Mouse (Mus musculus) heart, adult 2 months (tissue): ENCODE results near the gene Nub1. TPM values are rescaled to one million over a fixed set of nuclear protein-coding genes. Genes with fewer than 3 reads are reported as not detected.

Experiments used
- DNase-seq, 2 experiments: peaks; one replicate each; pipeline ENCODE4 v3.0.0; 2021
- H3K27ac ChIP-seq: fragments of 200-600 bp; 2 replicates; pipeline ENCODE4 v1.8.1; 2022
- H3K27me3 ChIP-seq: fragments of 200-500 bp; 2 replicates; pipeline ENCODE4 v1.6.1; 2012; ENCODE audit warnings: mild to moderate bottlenecking, low read length, inconsistent platforms, mixed read lengths; ENCODE audit not compliant: control insufficient read depth, insufficient read depth
- H3K36me3 ChIP-seq: fragments of 200-500 bp; 2 replicates; pipeline ENCODE4 v1.6.1; 2012; ENCODE audit warnings: low read length, inconsistent platforms; ENCODE audit not compliant: control insufficient read depth, insufficient read depth
- H3K4me1 ChIP-seq: fragments of 200-500 bp; 2 replicates; pipeline ENCODE4 v1.6.1; 2011; ENCODE audit warnings: low read length; ENCODE audit not compliant: control insufficient read depth, insufficient read depth
- H3K4me3 ChIP-seq: fragments of 200-600 bp; 2 replicates; pipeline ENCODE4 v1.8.1; 2022
- H3K79me2 ChIP-seq: fragments of 200-500 bp; replicated peaks from 2 replicates; pipeline ENCODE4 v1.6.1; 2012; ENCODE audit warnings: mild to moderate bottlenecking, inconsistent platforms, low read length, moderate library complexity, mixed read lengths; ENCODE audit not compliant: control insufficient read depth, insufficient read depth
- H3K9ac ChIP-seq: fragments of 200-500 bp; 2 replicates; pipeline ENCODE4 v1.6.1; 2012; ENCODE audit warnings: low read depth, mild to moderate bottlenecking, control low read depth, inconsistent platforms, low read length, mixed read lengths
- CTCF ChIP-seq: fragments of 200-600 bp; IDR thresholded peaks from 2 replicates; pipeline ENCODE4 v1.8.1; 2022; ENCODE audit warnings: antibody characterized with exemption, mild to moderate bottlenecking, moderate library complexity
- EP300 ChIP-seq: fragments of 200-500 bp; IDR thresholded peaks from 2 replicates; pipeline ENCODE4 v1.6.1; 2011; ENCODE audit warnings: low read depth, low read length, control low read depth; ENCODE audit not compliant: insufficient read depth
- POLR2A ChIP-seq: fragments of 200-500 bp; IDR thresholded peaks from 2 replicates; pipeline ENCODE4 v1.6.1; 2011; ENCODE audit warnings: mild to moderate bottlenecking, low read depth, low read length, control low read depth; ENCODE audit not compliant: insufficient read depth
- WGBS: fragments of 180-500 bp; shearing (Covaris S2); methylation state at CpG from one replicate; pipeline ENCODE4 v1.1.7; 2018; 5-methylcytosine and 5-hydroxymethylcytosine counted together
- intact Hi-C: fragments of 180-260 bp; cut with DNase I; formaldehyde crosslinking; loops from one replicate; pipeline ENCODE4 v1.15.1; 2025
- polyA plus RNA-seq: library from polyadenylated mRNA; depleted of rRNA; stranded (reverse); fragments of >200 nt; gene quantifications from 2 replicates; pipeline ENCODE4 v1.2.3, GENCODE M21; 2012
- total RNA-seq, 2 experiments: library from RNA; stranded (reverse); gene quantifications; 2 replicates each; pipeline ENCODE4 v1.2.3; 2021

Nub1 gene
- total and polyA plus RNA-seq, 3 experiments, result 26.3 to 39.9 (median 32.2) TPM

DNA sequence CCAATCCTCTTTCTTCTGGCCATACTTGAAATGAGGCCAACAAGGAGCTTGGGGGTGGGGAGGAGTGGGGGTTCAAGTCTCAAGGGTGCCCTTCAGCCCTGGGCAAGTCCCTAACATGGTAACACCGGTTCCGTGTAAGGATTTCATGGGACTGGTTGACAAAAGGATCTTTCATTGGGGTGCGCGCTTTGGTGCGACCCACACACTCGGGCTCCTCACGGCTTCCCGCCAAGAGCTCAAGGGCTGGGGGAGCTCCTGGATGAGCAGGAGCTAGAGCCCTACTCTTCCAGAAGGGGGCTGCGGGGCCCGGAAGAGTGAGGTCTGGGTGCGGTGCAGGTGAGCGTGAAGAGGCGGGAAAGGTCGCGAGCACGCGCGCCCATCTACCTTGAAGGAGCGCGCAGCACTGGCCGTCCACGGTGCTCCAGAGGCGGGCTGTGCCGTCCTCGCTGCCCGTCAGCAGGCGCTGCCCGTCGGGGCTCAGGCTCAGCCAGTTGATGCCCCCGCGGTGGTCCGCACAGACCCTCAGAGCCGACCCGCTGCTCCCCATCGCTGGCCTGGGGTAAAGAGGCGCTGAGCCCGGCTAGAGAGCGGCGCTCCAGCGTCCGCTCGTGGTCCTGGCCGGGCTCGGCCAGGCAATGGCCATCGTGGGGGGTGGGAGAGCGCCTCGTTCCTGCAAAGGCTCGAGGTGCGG lies 44.6 kb downstream of the Nub1 start:
- Histone ChIP-seq H3K79me2 (no peaks in the 10 kb centered on the region), H3K4me3 (peak overlapping the region; percentile 34), H3K36me3 (no peaks in the 10 kb centered on the region), H3K4me1 (no peaks in the 10 kb centered on the region), H3K9ac (peak overlapping the region; percentile 48), H3K27ac (no peak overlapping the region), H3K27me3 (peaks cover 12% of the 10 kb centered on the region)
- 3% methylated on average over 49 of the region's 49 CpGs for WGBS
- no peak for TF ChIP-seq EP300
- no peak for TF ChIP-seq CTCF
- no peak for TF ChIP-seq POLR2A
- intact Hi-C loops, result no loop called here
- peak in 1 of 2 experiments; percentile 25 for DNase-seq

DNA sequence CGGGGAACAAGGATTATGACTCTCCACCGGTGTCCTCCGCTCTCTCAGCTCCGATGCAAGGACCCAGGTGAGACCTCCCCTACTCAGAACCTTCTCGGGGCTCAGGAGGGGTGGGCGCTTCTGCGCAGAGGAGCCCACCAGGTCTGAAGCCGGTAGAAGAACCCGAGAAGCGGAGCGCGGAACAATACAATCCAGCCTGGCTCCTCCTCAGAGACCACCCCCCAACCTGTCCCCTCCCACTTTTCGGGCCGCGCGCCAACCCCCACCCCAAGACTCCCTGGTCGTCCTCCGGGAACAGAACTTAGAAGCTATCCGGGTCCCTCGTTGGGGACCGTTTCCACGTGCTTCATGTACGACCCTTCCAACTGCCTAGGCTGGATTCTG lies 45.1 kb downstream of the Nub1 start, which contains the start of gene Wdr86:
Wdr86 (minus strand) TSS at position 240 of the 384 bp plus-strand sequence.
- no peak for DNase-seq
- Histone ChIP-seq H3K27ac (no peak within 1 kb of the TSS), H3K4me3 (peak within 1 kb of the TSS; percentile 34), H3K9ac (peak within 1 kb of the TSS; percentile 48), H3K27me3 (peaks cover 12% of the 10 kb centered on the region), H3K79me2 (no peaks in the 10 kb centered on the region), H3K36me3 (no peaks in the 10 kb centered on the region), H3K4me1 (no peaks in the 10 kb centered on the region)
- intact Hi-C loops, result no loop called here
- WGBS, result under 1% methylated on average over 23 of the region's 23 CpGs
- TF ChIP-seq POLR2A (no peak), EP300 (no peak), CTCF (no peak)

DNA sequence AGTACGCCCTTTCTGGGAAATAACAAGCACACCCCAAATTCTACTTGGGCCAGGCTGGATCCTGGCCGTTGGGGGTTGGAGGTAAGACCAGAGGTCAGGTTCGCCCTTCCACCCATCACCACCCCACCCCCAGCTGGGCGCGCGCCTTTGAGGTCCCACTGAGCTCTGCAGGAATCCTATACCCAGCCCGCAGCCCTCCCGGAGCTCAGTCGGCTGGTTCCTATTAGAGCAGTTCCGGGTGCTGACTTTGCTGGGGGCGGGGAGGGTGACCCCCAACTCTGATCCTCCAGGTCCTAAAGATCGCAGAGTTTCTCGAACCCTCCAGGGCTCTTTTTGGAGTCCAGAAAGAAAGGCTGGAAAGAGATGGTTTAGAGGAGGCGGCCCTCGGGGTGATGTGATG lies 45.7 kb downstream of the Nub1 start:
- peaks cover 12% of the 10 kb centered on the region for H3K27me3 ChIP-seq
- intact Hi-C loops, result no loop called here
- no peak for TF ChIP-seq CTCF
- TF ChIP-seq EP300, result no peak
- no peak for TF ChIP-seq POLR2A
- H3K9ac ChIP-seq, result no peak overlapping the region
- H3K36me3 ChIP-seq, result no peaks in the 10 kb centered on the region
- no peaks in the 10 kb centered on the region for H3K4me1 ChIP-seq
- no peak overlapping the region; the same call in 1 of the 2 replicates for H3K4me3 ChIP-seq
- H3K27ac ChIP-seq, result no peak overlapping the region
- WGBS, result 16% methylated on average over 15 of the region's 15 CpGs
- DNase-seq, result no peak
- no peaks in the 10 kb centered on the region for H3K79me2 ChIP-seq

DNA sequence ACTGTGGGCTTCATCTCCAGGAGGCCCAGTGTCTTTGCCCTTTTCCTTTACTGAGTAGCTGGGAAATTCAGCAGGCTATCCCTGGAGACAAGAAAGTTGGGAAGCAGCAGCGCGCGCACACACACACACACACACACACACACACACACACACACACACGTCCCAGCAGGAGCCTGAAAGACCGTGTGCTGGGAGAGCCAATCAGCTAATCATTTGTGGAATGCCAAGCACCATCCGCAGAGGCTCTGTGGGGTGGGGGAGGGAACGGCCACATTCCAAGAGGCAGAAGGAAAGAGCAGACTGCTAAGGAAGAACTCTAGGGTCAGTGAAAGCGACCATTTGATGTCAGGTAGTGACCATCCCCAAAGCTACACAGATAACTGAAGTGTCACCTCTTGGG lies 47.8 kb downstream of the Nub1 start:
- Histone ChIP-seq H3K79me2 (no peaks in the 10 kb centered on the region), H3K36me3 (no peaks in the 10 kb centered on the region), H3K4me1 (no peaks in the 10 kb centered on the region), H3K27ac (no peak overlapping the region), H3K4me3 (no peak overlapping the region), H3K9ac (no peak overlapping the region), H3K27me3 (peaks cover 12% of the 10 kb centered on the region)
- no peak for DNase-seq
- intact Hi-C loops, result no loop called here
- no peak for TF ChIP-seq CTCF
- no peak for TF ChIP-seq EP300
- TF ChIP-seq POLR2A, result no peak
- WGBS, result 22% methylated on average over 8 of the region's 8 CpGs

DNA sequence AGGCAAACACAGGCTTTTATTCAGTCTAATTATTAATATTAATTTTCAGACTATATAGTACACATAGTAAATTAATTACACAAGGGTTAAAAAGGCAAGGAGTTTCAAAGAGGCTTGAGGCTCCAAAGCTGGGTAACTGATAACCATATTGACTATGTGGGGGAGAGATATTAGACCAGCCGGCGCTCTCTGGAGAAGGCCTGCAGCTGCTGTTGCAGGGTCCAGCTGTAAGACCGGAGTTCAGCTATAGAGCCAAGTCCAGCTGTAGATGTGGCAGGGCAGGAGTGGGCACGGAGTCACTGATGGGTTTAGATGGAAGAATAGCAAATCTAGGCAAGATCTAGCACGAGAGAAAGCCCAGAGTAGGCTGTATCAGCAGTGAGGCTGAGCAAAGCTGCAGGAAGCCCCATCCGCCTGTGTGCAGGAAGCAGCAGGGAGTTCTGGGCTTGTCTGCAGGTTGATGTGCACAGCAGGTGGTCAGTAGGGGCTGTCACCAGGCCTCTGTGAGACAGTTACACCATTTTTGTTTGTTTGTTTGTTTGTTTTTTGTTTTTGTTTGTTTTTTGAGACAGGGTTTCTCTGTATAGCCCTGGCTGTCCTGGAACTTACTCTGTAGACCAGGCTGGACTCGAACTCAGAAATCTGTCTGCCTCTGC lies 48.6 kb downstream of the Nub1 start:
- Histone ChIP-seq H3K79me2 (no peaks in the 10 kb centered on the region), H3K27ac (no peak overlapping the region), H3K4me3 (no peak overlapping the region), H3K4me1 (peaks cover 2% of the 10 kb centered on the region), H3K9ac (no peak overlapping the region), H3K36me3 (no peaks in the 10 kb centered on the region), H3K27me3 (peaks cover 12% of the 10 kb centered on the region)
- intact Hi-C loops, result no loop called here
- 54% methylated on average over 7 of the region's 7 CpGs for WGBS
- no peak for DNase-seq
- TF ChIP-seq EP300, result no peak
- TF ChIP-seq CTCF, result no peak
- TF ChIP-seq POLR2A, result no peak

DNA sequence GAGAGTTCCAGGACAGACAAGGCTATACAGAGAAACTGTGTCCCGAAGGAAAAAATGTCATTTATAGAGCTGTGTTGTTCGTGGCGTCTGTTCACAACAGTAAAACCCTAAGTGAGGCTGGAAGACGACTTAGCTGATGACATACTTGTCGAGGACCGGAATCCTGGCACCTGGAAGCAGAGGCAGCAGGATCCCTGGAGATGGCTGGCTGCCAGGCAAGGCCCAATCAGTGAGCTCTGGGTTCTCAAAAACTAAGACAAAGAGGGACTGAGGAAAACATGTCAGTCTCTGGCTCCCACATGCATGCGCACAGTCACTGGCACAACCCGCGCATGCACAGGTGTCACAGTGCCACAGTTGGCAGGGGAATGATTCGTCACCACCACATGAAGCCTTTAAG lies 52.3 kb downstream of the Nub1 start:
- Histone ChIP-seq H3K4me1 (peaks cover 8% of the 10 kb centered on the region), H3K79me2 (no peaks in the 10 kb centered on the region), H3K4me3 (no peak overlapping the region), H3K9ac (no peak overlapping the region), H3K27ac (no peak overlapping the region), H3K27me3 (no peaks in the 10 kb centered on the region), H3K36me3 (no peaks in the 10 kb centered on the region)
- no peak for DNase-seq
- 87% methylated on average over 10 of the region's 10 CpGs for WGBS
- no peak for TF ChIP-seq CTCF
- no peak for TF ChIP-seq POLR2A
- TF ChIP-seq EP300, result no peak
- intact Hi-C loops, result no loop called here
